Mouse (Mus musculus): ENCODE results near the gene Hopx.

DNA sequence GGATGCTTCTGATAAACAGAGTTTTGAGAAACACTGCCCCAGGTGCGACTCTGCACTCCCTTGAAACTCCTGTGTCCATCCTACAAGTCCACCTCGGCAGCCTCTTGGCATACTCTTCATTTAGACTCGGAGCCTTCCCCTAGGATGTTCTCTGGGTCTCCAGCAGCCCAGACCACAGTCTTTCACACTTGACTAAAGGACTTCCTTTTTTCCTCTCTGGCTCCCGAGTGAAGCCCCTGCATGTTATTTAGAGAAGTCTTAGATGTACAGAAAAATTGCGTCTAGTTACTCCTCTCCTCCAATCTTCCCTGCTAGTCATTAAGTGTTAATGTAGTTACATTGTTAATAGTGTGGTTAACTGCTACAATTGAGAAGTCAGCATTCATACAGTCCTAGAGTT lies 70.6 kb downstream of the Hopx start:
- TF ChIP-seq CTCF (IDR thresholded peaks at IDR 0.05) (no peak), EP300 (IDR thresholded peaks at IDR 0.05) (no peak)
